Mouse (Mus musculus) liver, embryonic 13.5 days (tissue): ENCODE measurements around the gene Dgkz. TPM values are rescaled to one million over a fixed set of nuclear protein-coding genes. Genes with fewer than 3 reads are reported as not detected.

ENCODE experiments used
- ATAC-seq: fragments of 200-750 bp; cut with Nextera tagmentation; 2 replicates; pipeline ENCODE4 v1.8.0; 2017; ENCODE audit warnings: low read depth, mild to moderate bottlenecking, moderate number of reproducible peaks, moderate library complexity
- DNase-seq: peaks from one replicate; pipeline ENCODE4 v3.0.0; 2022
- H3K27ac ChIP-seq: fragments of 300-500 bp; sonication (generic); 2 replicates; pipeline ENCODE4 v1.5.1; 2015; ENCODE audit warnings: moderate library complexity, mild to moderate bottlenecking, inconsistent platforms
- H3K27me3 ChIP-seq: fragments of 300-500 bp; sonication (generic); 2 replicates; pipeline ENCODE4 v1.6.1; 2015; ENCODE audit warnings: mild to moderate bottlenecking, inconsistent platforms
- H3K36me3 ChIP-seq: fragments of 300-500 bp; sonication (generic); 2 replicates; pipeline ENCODE4 v1.6.1; 2015; ENCODE audit warnings: mild to moderate bottlenecking, inconsistent platforms
- H3K4me1 ChIP-seq: fragments of 300-500 bp; sonication (generic); replicated peaks from 2 replicates; pipeline ENCODE4 v1.6.1; 2015; ENCODE audit warnings: inconsistent platforms
- H3K4me2 ChIP-seq: fragments of 300-500 bp; sonication (generic); 2 replicates; pipeline ENCODE4 v1.6.1; 2015; ENCODE audit warnings: inconsistent platforms, mild to moderate bottlenecking, moderate library complexity
- H3K4me3 ChIP-seq: fragments of 300-500 bp; sonication (generic); replicated peaks from 2 replicates; pipeline ENCODE4 v1.5.1; 2015; ENCODE audit warnings: mild to moderate bottlenecking, inconsistent platforms
- H3K9ac ChIP-seq: fragments of 300-500 bp; sonication (generic); 2 replicates; pipeline ENCODE4 v1.6.1; 2015; ENCODE audit warnings: mild to moderate bottlenecking, inconsistent platforms
- H3K9me3 ChIP-seq: fragments of 300-500 bp; sonication (generic); replicated peaks from 2 replicates; pipeline ENCODE4 v1.6.1; 2016; ENCODE audit warnings: inconsistent platforms
- WGBS: fragments of 180-500 bp; shearing (Covaris S2); methylation state at CpG from one replicate; pipeline ENCODE4 v1.1.7; 2015; ENCODE audit not compliant: insufficient replicate concordance; 5-methylcytosine and 5-hydroxymethylcytosine counted together
- polyA plus RNA-seq: library from polyadenylated mRNA; unstranded; fragments of >200 nt; fragmentation: Nextera tagmentation; extraction: Ambion mirVana; gene quantifications from 2 replicates; pipeline ENCODE4 v1.2.1, GENCODE M21; 2015

The Dgkz gene
- polyA plus RNA-seq, 1 experiment from 2014 or later, result 28.0 TPM

- Histone ChIP-seq H3K36me3 (no peaks in the 10 kb centered on the region), H3K27me3 (peaks cover 15% of the 10 kb centered on the region), H3K4me1 (peaks cover 35% of the 10 kb centered on the region), H3K4me3 (no peak overlapping the region), H3K27ac (no peak overlapping the region), H3K9ac (no peak overlapping the region), H3K9me3 (no peaks in the 10 kb centered on the region), H3K4me2 (no peak overlapping the region)
- ATAC-seq, result no peak
- DNase-seq, result no peak
- WGBS, result 71% methylated on average over 12 of the region's 12 CpGs
These were observed 36.0 kb upstream of the Dgkz start for GRCm38 (mm10) chr2:92011424-92012353.

GRCm38 (mm10) chr2:92008623-92009404 is 33.1 kb upstream of the Dgkz start:
- DNase-seq, result no peak
- H3K9me3 ChIP-seq, result no peaks in the 10 kb centered on the region
- ATAC-seq, result peak; percentile 21
- H3K4me1 ChIP-seq, result peaks cover 39% of the 10 kb centered on the region
- peaks cover 32% of the 10 kb centered on the region for H3K27me3 ChIP-seq
- peak overlapping the region; percentile 69 for H3K9ac ChIP-seq
- WGBS, result 5% methylated on average over 20 of the region's 20 CpGs
- H3K36me3 ChIP-seq, result no peaks in the 10 kb centered on the region
- H3K4me3 ChIP-seq, result peak overlapping the region; percentile 62
- peak overlapping the region; percentile 24; the same call in 1 of the 2 replicates for H3K27ac ChIP-seq
- peak overlapping the region; percentile 90 for H3K4me2 ChIP-seq

- H3K27me3 ChIP-seq, result peaks cover 37% of the 10 kb centered on the region
- H3K4me2 ChIP-seq, result peak overlapping the region; percentile 90
- ATAC-seq, result peak; percentile 98
- H3K27ac ChIP-seq, result peak overlapping the region; percentile 50
- WGBS, result 1% methylated on average over 32 of the region's 34 CpGs
- no peaks in the 10 kb centered on the region for H3K9me3 ChIP-seq
- peaks cover 39% of the 10 kb centered on the region for H3K4me1 ChIP-seq
- H3K9ac ChIP-seq, result peak overlapping the region; percentile 69
- DNase-seq, result peak; percentile 95
- H3K4me3 ChIP-seq, result peak overlapping the region; percentile 62
- H3K36me3 ChIP-seq, result no peaks in the 10 kb centered on the region
These were observed 32.4 kb upstream of the Dgkz start for GRCm38 (mm10) chr2:92007933-92008622.

DNA sequence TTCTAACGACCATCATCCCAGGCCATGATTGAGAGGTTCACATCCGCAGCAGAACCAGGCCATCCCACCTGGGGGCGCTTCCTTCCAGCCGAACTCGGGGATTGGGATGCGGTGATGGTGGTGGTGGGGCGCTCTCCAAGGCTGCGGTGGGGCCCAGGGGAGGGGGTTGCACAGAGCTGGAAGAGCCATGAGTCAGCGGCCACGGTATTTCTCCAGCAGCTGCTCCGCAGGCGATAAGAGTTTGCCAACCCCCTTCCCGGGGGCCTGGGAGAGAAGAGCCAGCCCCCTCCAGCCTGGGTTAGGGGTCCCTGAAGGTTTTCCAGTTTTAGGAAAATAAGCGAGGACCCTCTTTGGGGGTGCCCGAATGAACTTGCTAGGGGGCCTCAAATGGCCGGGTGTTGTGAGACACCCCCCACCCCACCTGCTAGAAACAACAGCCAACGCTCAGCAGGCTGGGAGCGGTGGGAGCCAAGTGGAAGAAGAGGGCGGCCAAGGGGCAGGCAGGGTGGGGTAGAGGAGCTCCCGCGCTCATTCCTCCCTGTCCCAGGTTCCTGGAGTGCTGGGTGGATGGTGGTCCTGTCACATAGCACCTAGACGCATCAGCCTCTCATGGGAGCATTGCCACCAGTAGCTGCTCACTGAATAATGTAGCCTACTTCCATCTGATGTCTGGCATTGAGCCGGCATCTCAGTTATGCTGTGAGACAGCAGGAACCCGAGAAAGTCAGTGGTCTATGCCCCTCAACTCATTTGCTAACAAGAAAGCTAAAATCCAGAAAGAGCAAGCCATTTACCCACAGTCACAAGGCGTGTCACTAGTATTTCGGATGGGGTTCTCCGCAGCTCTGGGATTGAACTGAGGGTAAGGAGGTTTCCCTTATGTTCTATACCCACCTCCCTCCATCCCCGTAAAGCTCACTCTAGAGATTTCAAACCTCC is 31.6 kb upstream of the Dgkz start:
- peak overlapping the region; percentile 62 for H3K4me3 ChIP-seq
- H3K9me3 ChIP-seq, result no peaks in the 10 kb centered on the region
- peaks cover 37% of the 10 kb centered on the region for H3K27me3 ChIP-seq
- peak overlapping the region; percentile 90 for H3K4me2 ChIP-seq
- DNase-seq (peak; percentile 49), ATAC-seq (no peak)
- WGBS, result 1% methylated on average over 28 of the region's 28 CpGs
- peak overlapping the region; percentile 50; the same call in 1 of the 2 replicates for H3K27ac ChIP-seq
- H3K36me3 ChIP-seq, result no peaks in the 10 kb centered on the region
- H3K4me1 ChIP-seq, result peaks cover 31% of the 10 kb centered on the region
- peak overlapping the region; percentile 65 for H3K9ac ChIP-seq

- H3K27me3 ChIP-seq, result peaks cover 35% of the 10 kb centered on the region
- no peaks in the 10 kb centered on the region for H3K36me3 ChIP-seq
- H3K4me3 ChIP-seq, result peak overlapping the region; percentile 62
- ATAC-seq (no peak), DNase-seq (no peak)
- H3K4me2 ChIP-seq, result peak overlapping the region; percentile 90
- peak overlapping the region; percentile 29; the same call in 1 of the 2 replicates for H3K9ac ChIP-seq
- no peaks in the 10 kb centered on the region for H3K9me3 ChIP-seq
- 43% methylated on average over 6 of the region's 6 CpGs for WGBS
- peaks cover 31% of the 10 kb centered on the region for H3K4me1 ChIP-seq
- no peak overlapping the region for H3K27ac ChIP-seq
These were observed 30.8 kb upstream of the Dgkz start for GRCm38 (mm10) chr2:92006491-92006890.

DNA sequence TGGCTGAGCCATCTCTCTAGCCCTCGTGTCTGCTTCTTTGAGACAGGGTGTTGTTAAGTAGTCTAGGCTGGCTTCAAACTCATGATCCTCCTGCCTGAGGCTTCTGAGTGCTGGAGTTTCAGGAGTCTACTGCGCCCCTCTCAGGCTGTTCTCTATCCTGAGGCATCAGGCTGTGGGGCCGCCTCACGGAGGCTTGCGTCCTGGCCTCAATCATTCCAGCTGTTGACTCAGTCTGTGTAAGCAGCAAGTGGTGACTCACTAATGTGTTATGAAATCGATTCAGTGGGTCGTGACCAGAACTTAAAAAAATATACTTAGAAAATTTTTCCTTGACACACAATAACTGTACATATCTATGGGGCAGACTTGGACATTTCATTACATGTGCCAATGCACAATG is 29.0 kb upstream of the Dgkz start:
- no peaks in the 10 kb centered on the region for H3K36me3 ChIP-seq
- 58% methylated on average over 7 of the region's 7 CpGs for WGBS
- H3K27me3 ChIP-seq, result peaks cover 27% of the 10 kb centered on the region
- H3K27ac ChIP-seq, result no peak overlapping the region
- DNase-seq (no peak), ATAC-seq (no peak)
- no peak overlapping the region for H3K9ac ChIP-seq
- peaks cover 31% of the 10 kb centered on the region for H3K4me1 ChIP-seq
- no peak overlapping the region for H3K4me3 ChIP-seq
- no peak overlapping the region for H3K4me2 ChIP-seq
- no peaks in the 10 kb centered on the region for H3K9me3 ChIP-seq

DNA sequence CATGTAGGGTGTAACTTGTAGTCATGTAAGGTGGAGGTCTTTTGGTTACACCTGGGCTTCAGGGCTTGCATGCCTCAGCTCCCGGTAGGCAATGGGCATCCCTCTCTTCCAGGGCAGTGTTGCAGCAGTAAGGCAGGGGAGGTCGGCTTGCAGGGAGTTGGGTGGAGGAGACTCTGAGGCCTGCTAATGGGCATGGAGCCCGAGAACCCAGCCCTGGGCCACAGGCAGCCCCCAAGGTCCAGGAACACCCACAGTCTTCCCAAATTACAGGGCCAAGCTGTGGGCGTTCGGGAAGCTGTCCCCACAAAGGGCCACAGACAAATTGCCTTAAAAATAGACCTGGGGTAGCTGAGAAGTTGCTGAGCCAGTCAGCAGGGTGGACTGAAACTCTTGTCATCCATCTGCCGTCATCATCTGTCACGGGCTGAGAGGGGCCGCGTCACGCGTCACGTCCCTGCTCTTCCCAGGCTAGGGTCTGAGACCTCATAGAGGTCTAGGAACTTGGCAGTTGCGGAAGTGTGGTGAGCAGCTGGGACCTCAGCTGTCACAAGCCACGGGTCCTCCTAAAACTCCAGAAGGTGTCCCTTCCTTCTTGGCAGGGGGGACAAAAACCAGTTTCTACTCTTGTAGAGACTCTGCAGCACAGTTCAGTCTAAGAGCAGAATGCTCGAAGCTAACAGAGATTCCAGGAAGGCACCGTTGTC is 22.4 kb upstream of the Dgkz start:
- no peaks in the 10 kb centered on the region for H3K36me3 ChIP-seq
- H3K4me1 ChIP-seq, result no peaks in the 10 kb centered on the region
- no peaks in the 10 kb centered on the region for H3K9me3 ChIP-seq
- no peak for ATAC-seq
- no peak overlapping the region for H3K4me3 ChIP-seq
- H3K27ac ChIP-seq, result no peak overlapping the region
- H3K9ac ChIP-seq, result no peak overlapping the region
- no peak overlapping the region for H3K4me2 ChIP-seq
- H3K27me3 ChIP-seq, result peaks cover 20% of the 10 kb centered on the region
- DNase-seq, result no peak
- WGBS, result 66% methylated on average over 16 of the region's 16 CpGs

- no peak overlapping the region for H3K4me3 ChIP-seq
- DNase-seq, result no peak
- ATAC-seq, result no peak
- no peaks in the 10 kb centered on the region for H3K9me3 ChIP-seq
- no peak overlapping the region for H3K27ac ChIP-seq
- H3K4me1 ChIP-seq, result no peaks in the 10 kb centered on the region
- no peak overlapping the region for H3K4me2 ChIP-seq
- no peak overlapping the region for H3K9ac ChIP-seq
- H3K36me3 ChIP-seq, result no peaks in the 10 kb centered on the region
- H3K27me3 ChIP-seq, result peaks cover 24% of the 10 kb centered on the region
- WGBS, result 72% methylated on average over 5 of the region's 5 CpGs
These were observed 20.3 kb upstream of the Dgkz start for GRCm38 (mm10) chr2:91996006-91996405.

GRCm38 (mm10) chr2:91993409-91993808 is 17.7 kb upstream of the Dgkz start:
- Histone ChIP-seq H3K9ac (no peak overlapping the region), H3K4me2 (no peak overlapping the region), H3K9me3 (no peaks in the 10 kb centered on the region; the same call in 1 of the 2 replicates), H3K4me3 (no peak overlapping the region), H3K27me3 (peaks cover 21% of the 10 kb centered on the region), H3K27ac (no peak overlapping the region), H3K4me1 (no peaks in the 10 kb centered on the region), H3K36me3 (no peaks in the 10 kb centered on the region)
- ATAC-seq, result no peak
- no peak for DNase-seq
- WGBS, result 60% methylated on average over 3 of the region's 3 CpGs

DNA sequence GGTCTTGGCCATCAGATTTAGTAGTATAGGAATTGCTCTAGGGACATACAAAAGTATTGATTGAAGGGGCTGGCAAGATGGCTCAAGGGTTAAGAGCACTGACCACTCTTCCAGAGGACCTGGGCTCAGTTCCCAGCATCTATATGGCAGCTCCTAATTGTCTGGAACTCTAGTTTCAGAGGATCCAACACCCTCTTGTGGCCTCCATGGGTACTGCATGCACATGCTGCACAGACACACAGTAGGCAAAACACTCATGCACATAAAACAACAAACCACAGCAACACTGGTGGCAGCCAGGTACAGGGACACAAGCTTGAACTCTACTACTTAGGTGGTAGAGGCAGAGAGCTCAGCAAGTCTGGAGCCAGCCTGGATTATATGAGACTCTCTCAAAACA is 14.1 kb upstream of the Dgkz start:
- no peaks in the 10 kb centered on the region for H3K36me3 ChIP-seq
- DNase-seq (no peak), ATAC-seq (no peak)
- no peak overlapping the region for H3K27ac ChIP-seq
- H3K9ac ChIP-seq, result no peak overlapping the region
- no peak overlapping the region for H3K4me3 ChIP-seq
- no peaks in the 10 kb centered on the region; the same call in 1 of the 2 replicates for H3K9me3 ChIP-seq
- peaks cover 9% of the 10 kb centered on the region for H3K27me3 ChIP-seq
- H3K4me1 ChIP-seq, result peaks cover 14% of the 10 kb centered on the region
- no peak overlapping the region for H3K4me2 ChIP-seq
